Mouse (Mus musculus) thymus, postnatal 25 days (tissue): ENCODE data around the gene Zfyve27.

Source experiments
- DNase-seq: peaks from one replicate; pipeline ENCODE4 v3.0.0; 2022

The Zfyve27 gene

GRCm38 (mm10) chr19:42163764-42164163 lies at the start of gene Zfyve27:
Gene Zfyve27 (plus strand): TSS chr19:42163951.
- DNase-seq: no peak

DNA sequence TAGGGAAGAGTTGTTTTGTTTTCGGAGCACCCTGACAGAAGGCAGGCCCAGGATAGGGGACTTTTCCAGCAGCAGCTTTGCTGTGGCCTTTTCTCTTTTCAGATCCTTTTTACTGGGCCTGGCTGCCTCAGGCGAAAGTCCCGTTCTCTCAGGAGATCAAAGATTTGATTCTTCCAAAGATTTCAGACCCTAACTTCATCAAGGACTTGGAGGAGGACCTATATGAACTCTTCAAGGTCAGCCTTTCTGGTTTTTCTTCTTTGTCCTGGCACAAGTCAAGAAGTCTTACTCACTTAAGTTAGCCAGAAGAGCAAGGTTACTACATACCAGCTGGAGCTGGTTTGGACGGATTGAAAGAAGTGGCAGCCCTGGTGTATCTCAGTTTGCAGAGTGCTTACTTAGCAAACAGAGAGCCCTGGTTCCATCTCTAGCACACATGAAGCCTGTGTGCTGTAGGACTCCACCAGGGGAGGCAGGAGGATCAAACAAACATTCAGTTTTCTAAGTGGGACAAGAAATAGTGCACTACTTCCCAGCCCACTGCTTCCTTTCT lies 47.9 kb upstream of the Zfyve27 start:
- DNase-seq: no peak

GRCm38 (mm10) chr19:42118142-42118541 lies 45.6 kb upstream of the Zfyve27 start:
- no peak for DNase-seq

GRCm38 (mm10) chr19:42118596-42118995 lies 45.2 kb upstream of the Zfyve27 start:
- no peak for DNase-seq

DNA sequence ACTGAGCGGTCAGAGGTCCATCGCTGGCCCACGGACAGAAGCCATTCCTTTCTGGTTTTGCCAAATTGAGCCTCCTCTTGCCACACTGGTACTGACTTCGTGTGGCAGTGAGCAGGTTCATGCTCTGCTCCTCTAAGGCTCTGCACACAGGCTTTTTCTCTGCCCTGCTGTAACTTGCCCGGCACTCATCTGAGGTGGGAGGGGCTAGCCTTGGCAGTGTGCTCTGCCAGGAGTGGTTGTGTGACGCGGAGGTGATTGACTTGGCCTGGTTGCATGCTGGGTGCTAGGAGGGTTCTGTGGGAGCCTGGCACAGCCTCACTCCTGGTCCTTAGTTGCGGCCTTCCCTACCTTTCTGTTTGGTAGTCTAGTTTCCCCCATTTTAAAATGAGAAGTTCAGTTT lies 43.3 kb upstream of the Zfyve27 start:
- no peak for DNase-seq

DNA sequence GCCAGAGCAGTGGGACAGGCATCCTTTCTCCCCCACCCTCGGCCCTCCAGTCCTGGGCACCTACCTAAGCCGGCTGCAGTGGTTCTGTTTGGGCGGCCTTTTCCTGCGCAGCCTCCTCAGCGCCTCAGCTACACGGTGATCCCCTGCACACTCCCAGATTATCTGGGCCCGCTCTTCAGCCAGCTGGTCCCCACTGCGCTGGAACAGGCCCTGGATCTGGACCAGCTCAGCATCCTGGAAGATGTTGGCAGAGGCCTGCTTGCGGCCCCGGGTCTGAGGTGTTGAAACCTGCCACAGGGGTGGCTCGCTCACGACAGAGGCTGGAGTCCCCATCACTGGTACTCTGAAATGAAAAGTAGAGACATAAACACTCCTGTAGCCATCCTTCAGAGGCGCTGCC lies 39.1 kb upstream of the Zfyve27 start:
- no peak for DNase-seq

- DNase-seq: no peak
These were observed 38.1 kb upstream of the Zfyve27 start for GRCm38 (mm10) chr19:42125501-42126218.

DNA sequence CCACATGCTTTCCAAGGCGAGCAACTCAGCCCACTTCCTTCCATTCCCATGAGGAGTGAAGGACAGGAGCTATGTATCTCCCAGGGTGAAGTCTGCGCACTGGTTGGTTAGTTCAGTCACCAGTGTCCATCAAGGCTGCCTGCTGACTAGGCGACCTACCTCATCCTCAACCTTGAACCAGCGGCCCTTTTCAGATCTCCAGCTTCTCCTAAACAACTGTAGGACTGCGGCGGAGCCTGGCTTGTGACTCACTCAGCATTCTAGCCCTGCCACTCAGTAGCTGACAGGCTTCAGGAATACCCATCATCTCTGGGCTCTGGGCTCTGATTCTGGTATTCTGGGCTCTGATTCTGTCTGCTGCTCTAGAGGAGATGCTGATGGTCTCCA lies 37.5 kb upstream of the Zfyve27 start:
- no peak for DNase-seq

DNA sequence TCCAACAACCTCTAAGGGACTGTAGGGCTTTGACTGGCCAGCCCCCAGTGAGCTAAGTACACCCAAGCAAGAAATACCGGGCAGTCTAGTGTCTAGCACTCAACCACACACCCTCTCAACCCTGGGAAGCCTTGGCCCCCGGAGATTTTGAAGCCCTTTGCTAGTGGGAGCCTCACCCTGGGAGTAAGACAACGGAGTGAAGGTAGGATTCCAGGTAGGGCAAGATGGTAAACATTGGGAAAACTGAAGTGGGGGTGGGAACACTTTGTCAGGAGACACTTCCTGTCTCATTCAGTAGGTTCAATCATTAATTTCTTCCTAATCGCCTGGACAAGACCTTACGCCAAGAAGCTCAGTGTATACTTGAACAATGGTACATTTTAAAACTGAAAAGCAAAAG lies 36.7 kb upstream of the Zfyve27 start:
- DNase-seq: no peak

GRCm38 (mm10) chr19:42128052-42128740 lies 35.6 kb upstream of the Zfyve27 start:
- DNase-seq: no peak

- peak; percentile 96 for DNase-seq
These were observed 34.8 kb upstream of the Zfyve27 start, which contains the start of gene Avpi1 for GRCm38 (mm10) chr19:42128787-42129508. Gene Avpi1 (minus strand): TSS chr19:42129059.

DNA sequence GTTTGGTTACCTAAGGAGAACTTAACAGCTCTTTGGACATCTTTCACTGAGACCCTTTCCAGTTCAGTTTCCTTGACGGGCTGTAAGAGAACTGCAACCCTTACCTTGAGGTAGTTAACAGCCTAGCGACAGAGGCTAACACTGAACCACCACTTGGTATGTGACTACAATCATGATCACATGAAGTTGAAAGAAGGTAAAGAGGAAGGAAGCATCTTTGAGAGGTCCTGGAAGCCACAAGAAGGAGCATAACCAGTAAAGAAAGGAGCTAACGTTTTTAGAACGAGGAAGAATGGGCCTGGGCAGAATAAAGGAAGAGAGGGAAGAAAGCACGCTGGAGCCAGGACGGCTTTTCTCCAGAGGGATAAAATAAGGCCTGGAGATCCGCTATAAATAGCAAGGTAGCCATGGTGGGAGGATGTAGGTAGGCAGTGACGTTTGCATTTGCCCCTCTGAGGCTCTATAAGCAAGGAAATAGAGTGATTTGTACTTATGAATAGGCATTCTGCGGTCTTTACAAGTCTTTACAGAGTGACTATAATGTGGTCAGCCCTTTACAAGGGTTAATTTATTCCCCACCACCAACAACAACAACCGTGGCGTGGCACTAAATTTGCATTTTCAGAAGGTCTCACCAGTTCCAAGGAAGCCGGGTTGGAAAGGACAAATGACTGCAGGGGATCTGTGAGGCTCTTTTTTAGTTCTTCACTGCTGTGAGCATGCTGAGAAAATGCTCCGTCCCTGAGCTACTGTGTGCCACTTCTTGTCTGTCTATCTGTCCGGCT lies 34.0 kb upstream of the Zfyve27 start:
- DNase-seq: peak; percentile 17

- no peak for DNase-seq
These were observed 33.5 kb upstream of the Zfyve27 start for GRCm38 (mm10) chr19:42130294-42130606.

- DNase-seq: no peak
These were observed 32.6 kb upstream of the Zfyve27 start for GRCm38 (mm10) chr19:42131101-42131500.

GRCm38 (mm10) chr19:42135070-42135469 lies 28.7 kb upstream of the Zfyve27 start:
- no peak for DNase-seq

- no peak for DNase-seq
These were observed 27.6 kb upstream of the Zfyve27 start for GRCm38 (mm10) chr19:42136126-42136525.

DNA sequence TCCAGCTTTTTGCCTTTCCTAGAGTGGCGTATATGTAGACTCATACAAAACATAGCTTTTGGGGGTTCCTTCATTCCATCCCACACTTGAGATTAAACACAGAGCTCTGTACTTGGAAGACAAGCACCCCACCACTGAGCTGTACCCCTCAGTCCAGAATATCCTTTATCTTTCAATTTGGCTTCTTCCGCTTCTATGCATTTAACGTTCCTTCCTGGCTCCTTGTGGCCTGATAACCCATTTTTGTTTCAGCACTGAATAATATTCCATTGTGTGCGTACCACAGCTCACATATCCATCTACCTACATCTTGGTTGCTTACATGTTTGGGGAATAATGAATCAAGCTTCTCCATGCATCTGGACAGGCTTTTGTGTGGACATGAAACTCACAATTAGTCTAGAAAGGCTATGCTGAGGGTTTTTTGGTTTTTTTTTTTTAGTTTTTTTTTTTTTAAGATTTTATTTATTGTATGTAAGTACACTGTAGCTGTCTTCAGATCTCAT lies 26.5 kb upstream of the Zfyve27 start:
- DNase-seq: no peak

GRCm38 (mm10) chr19:42138517-42139285 lies 25.1 kb upstream of the Zfyve27 start:
- no peak for DNase-seq

- no peak for DNase-seq
These were observed 23.8 kb upstream of the Zfyve27 start for GRCm38 (mm10) chr19:42139724-42140517.

DNA sequence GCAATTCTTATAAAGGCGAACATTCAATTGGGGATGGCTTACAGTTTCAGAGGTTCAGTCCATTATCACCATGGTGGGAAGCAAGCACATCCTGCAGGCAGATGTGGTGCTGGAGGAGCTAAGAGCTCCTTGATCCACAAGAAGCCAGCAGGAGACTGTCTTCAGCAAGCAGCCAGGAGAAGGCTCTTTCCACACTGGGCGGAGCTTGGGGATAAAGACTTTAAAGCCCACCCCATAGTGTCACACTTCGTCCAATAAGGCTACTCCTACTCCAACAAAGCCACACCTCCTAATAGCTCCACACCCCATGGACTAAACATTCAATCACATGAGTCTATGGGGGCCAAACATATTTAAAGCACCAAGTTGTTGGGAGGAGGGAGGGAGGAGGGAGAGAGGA lies 21.8 kb upstream of the Zfyve27 start:
- DNase-seq: no peak

DNA sequence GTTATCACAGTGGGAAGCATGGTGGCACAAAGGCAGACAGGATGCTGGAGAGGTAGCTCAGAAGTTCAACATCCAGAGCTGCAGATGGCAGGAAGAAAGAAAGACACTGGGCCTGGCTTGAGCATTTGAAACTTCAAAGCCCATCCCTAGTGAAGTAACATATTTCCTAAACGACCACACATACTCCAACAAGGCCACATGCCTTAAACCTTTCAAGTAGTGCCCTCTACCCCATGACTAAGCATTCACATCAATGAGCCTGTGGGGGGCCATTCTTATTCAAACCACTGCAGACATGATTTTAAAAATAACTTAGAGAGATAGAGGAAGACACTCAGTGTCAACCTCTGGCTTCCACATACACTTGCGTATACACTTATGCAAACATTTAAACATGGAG lies 21.0 kb upstream of the Zfyve27 start:
- no peak for DNase-seq
